Mouse (Mus musculus) heart, postnatal 0 days (tissue): ENCODE data around the gene Tradd. TPM values are rescaled to one million over a fixed set of nuclear protein-coding genes. Genes with fewer than 3 reads are reported as not detected.

Experiments used
- ATAC-seq: fragments of 200-750 bp; cut with Nextera tagmentation; 2 replicates; pipeline ENCODE4 v1.8.0; 2017; ENCODE audit warnings: low read depth, moderate number of reproducible peaks, moderate library complexity; ENCODE audit not compliant: insufficient read depth
- DNase-seq: peaks from one replicate; pipeline ENCODE4 v3.0.0-alpha.2; 2016; ENCODE audit warnings: low spot score
- H3K27ac ChIP-seq: fragments of 300-500 bp; sonication (generic); 2 replicates; pipeline ENCODE4 v1.5.1; 2014; ENCODE audit warnings: low read depth, mild to moderate bottlenecking
- H3K27me3 ChIP-seq: fragments of 300-500 bp; sonication (generic); 2 replicates; pipeline ENCODE4 v1.6.1; 2014; ENCODE audit warnings: low read length, mixed read lengths; ENCODE audit not compliant: control insufficient read depth, insufficient read depth
- H3K36me3 ChIP-seq: fragments of 300-500 bp; sonication (generic); replicated peaks from 2 replicates; pipeline ENCODE4 v1.6.1; 2014; ENCODE audit warnings: low read length, mixed read lengths; ENCODE audit not compliant: control insufficient read depth, insufficient read depth
- H3K4me1 ChIP-seq: fragments of 300-500 bp; sonication (generic); 2 replicates; pipeline ENCODE4 v1.6.1; 2014; ENCODE audit warnings: antibody characterized with exemption; ENCODE audit not compliant: control insufficient read depth, insufficient read depth
- H3K4me2 ChIP-seq: fragments of 300-500 bp; sonication (generic); 2 replicates; pipeline ENCODE4 v1.6.1; 2014; ENCODE audit warnings: low read depth, mild to moderate bottlenecking, low read length, moderate library complexity
- H3K4me3 ChIP-seq: fragments of 300-500 bp; sonication (generic); 2 replicates; pipeline ENCODE4 v1.5.1; 2014; ENCODE audit warnings: low read depth, low read length
- H3K9ac ChIP-seq: fragments of 300-500 bp; sonication (generic); replicated peaks from 2 replicates; pipeline ENCODE4 v1.6.1; 2014; ENCODE audit warnings: low read depth, low read length, mixed read lengths
- H3K9me3 ChIP-seq: fragments of 300-500 bp; sonication (generic); replicated peaks from 2 replicates; pipeline ENCODE4 v1.6.1; 2016; ENCODE audit warnings: low read length; ENCODE audit not compliant: control insufficient read depth
- CTCF ChIP-seq: IDR thresholded peaks from 2 replicates; pipeline ENCODE4 v1.5.1; 2016; ENCODE audit warnings: antibody characterized with exemption, control low read depth, low read depth
- EP300 ChIP-seq: IDR thresholded peaks from 2 replicates; pipeline ENCODE4 v1.6.1; 2016; ENCODE audit warnings: antibody characterized with exemption, low read depth
- WGBS: fragments of 180-500 bp; shearing (Covaris S2); extraction: QIAGEN DNeasy Blood & Tissue Kit; methylation state at CpG from one replicate; pipeline ENCODE4 v1.1.7; 2014; 5-methylcytosine and 5-hydroxymethylcytosine counted together
- polyA plus RNA-seq: library from polyadenylated mRNA; unstranded; fragments of >200 nt; fragmentation: Nextera tagmentation; extraction: Ambion mirVana; gene quantifications from 2 replicates; pipeline ENCODE4 v1.2.1, GENCODE M21; 2015
- total RNA-seq: library from RNA; depleted of rRNA; stranded (reverse); fragments of >200 nt; gene quantifications from 2 replicates; pipeline ENCODE4 v1.2.3, GENCODE M21; 2014; ENCODE audit warnings: low replicate concordance

The Tradd gene
- total and polyA plus RNA-seq, 2 experiments from 2014 or later, result 9.0 to 17.6 TPM

GRCm38 (mm10) chr8:105281821-105282220 lies 17.4 kb upstream of the Tradd start:
- Histone ChIP-seq H3K27me3 (peaks cover 26% of the 10 kb centered on the region; the same call in 1 of the 2 replicates), H3K27ac (no peak overlapping the region), H3K4me1 (peaks cover 7% of the 10 kb centered on the region), H3K9ac (no peak overlapping the region), H3K4me3 (no peak overlapping the region), H3K36me3 (no peaks in the 10 kb centered on the region), H3K4me2 (no peak overlapping the region), H3K9me3 (no peaks in the 10 kb centered on the region)
- no peak for TF ChIP-seq EP300
- TF ChIP-seq CTCF, result no peak
- DNase-seq (no peak), ATAC-seq (no peak)
- 84% methylated on average over 12 of the region's 12 CpGs for WGBS

- DNase-seq, result no peak
Observed at GRCm38 (mm10) chr8:105280567-105280966, 16.2 kb upstream of the Tradd start.

GRCm38 (mm10) chr8:105278911-105279334 lies 14.5 kb upstream of the Tradd start:
- no peak overlapping the region for H3K27ac ChIP-seq
- H3K4me3 ChIP-seq, result peak overlapping the region; percentile 35
- H3K36me3 ChIP-seq, result no peaks in the 10 kb centered on the region
- TF ChIP-seq CTCF (peak; percentile 45), EP300 (no peak)
- peak overlapping the region; percentile 55 for H3K4me2 ChIP-seq
- H3K9ac ChIP-seq, result no peak overlapping the region
- peaks cover 43% of the 10 kb centered on the region; the same call in 1 of the 2 replicates for H3K27me3 ChIP-seq
- H3K9me3 ChIP-seq, result no peaks in the 10 kb centered on the region
- 1% methylated on average over 28 of the region's 28 CpGs for WGBS
- DNase-seq, result peak; percentile 82
- peaks cover 21% of the 10 kb centered on the region for H3K4me1 ChIP-seq
- ATAC-seq, result peak; percentile 85

More at GRCm38 (mm10) chr8:105280567-105280966, 16.2 kb upstream of the Tradd start:
- Histone ChIP-seq H3K36me3 (no peaks in the 10 kb centered on the region), H3K4me1 (peaks cover 20% of the 10 kb centered on the region), H3K27ac (no peak overlapping the region), H3K4me2 (no peak overlapping the region), H3K27me3 (peaks cover 27% of the 10 kb centered on the region; the same call in 1 of the 2 replicates), H3K4me3 (no peak overlapping the region), H3K9ac (no peak overlapping the region), H3K9me3 (no peaks in the 10 kb centered on the region)
- TF ChIP-seq EP300, result no peak
- no peak for TF ChIP-seq CTCF
- WGBS, result 72% methylated on average over 3 of the region's 3 CpGs
- ATAC-seq, result no peak

GRCm38 (mm10) chr8:105276292-105277120 lies 12.1 kb upstream of the Tradd start:
- Histone ChIP-seq H3K9me3 (no peaks in the 10 kb centered on the region), H3K27ac (no peak overlapping the region), H3K9ac (no peak overlapping the region; the same call in 1 of the 2 replicates), H3K4me3 (peak overlapping the region; percentile 50), H3K36me3 (no peaks in the 10 kb centered on the region), H3K4me2 (peak overlapping the region; percentile 80), H3K4me1 (peaks cover 21% of the 10 kb centered on the region), H3K27me3 (peaks cover 66% of the 10 kb centered on the region)
- DNase-seq, result no peak
- peak; percentile 53 for ATAC-seq
- TF ChIP-seq EP300, result no peak
- no peak for TF ChIP-seq CTCF
- 5% methylated on average over 30 of the region's 30 CpGs for WGBS

- TF ChIP-seq CTCF (no peak), EP300 (no peak)
- Histone ChIP-seq H3K4me2 (peak within 1 kb of the TSS; percentile 80), H3K36me3 (no peaks in the 10 kb centered on the region), H3K9me3 (no peaks in the 10 kb centered on the region), H3K4me3 (peak within 1 kb of the TSS; percentile 50), H3K27ac (no peak within 1 kb of the TSS), H3K4me1 (peaks cover 21% of the 10 kb centered on the region), H3K27me3 (peaks cover 73% of the 10 kb centered on the region), H3K9ac (no peak within 1 kb of the TSS; the same call in 1 of the 2 replicates)
- WGBS, result 5% methylated on average over 10 of the region's 10 CpGs
- ATAC-seq (no peak), DNase-seq (no peak)
Observed at GRCm38 (mm10) chr8:105275840-105276239, 11.4 kb upstream of the Tradd start, which contains the start of gene Nol3. Gene Nol3, plus strand, starts transcription at chr8:105276140.
